ENCODE assay signal across 17 mouse cellular contexts in the genomic region with DNA sequence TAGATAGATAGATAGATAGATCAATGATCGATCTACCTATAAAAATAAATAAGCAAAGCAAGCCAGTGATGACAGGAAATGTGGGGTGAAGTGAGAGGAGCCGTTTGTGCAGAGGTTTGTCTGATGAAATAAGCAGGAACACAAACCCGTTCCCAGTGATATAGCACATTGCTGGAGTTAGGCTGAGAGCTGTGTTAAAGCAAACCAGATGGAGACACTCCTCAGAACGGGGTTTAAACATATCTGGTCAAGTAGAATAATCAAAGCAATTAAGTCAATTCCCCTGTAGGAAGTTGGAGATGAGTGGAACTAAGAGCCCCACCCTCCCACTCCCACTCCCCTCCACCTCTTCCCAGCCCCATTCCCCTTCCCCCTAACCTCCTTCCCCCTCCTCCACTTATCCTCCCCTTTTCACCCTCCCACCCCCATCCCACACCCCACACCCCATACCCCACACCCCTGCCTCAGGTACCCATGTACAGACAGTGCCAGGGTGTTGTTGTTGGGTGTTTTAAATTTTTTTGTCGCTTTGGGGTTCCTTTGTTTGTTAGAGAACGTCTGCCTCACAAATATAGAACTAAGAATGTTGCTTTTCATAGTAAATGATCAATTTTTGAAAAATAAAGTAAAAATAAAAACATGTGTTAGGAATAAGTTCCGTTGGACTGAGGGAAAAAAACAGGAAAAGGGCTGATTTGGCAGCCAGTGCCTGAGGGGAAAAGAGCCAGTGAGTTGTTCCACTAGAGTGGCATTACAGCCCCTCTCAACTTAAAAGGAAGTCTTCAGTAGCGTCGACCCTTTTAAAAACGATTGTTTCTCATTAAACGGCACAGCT.
"Had no signal": no experiment of that assay in that cellular context is flagged by ENCODE, and none has a peak within 500 bp of the region (broad histone marks: within the 10 kb centered on the region; RNA-seq: fewer than 3 reads in every experiment).

No protein-coding gene starts in this region.

- H3K27ac ChIP-seq: kidney, postnatal 0 days; layer of hippocampus, adult 2 months; limb, embryonic 13.5 days; liver, embryonic 13.5 days; midbrain, embryonic 12.5 days; midbrain, embryonic 15.5 days; neural tube, embryonic 13.5 days had no signal

- H3K36me3 ChIP-seq: limb, embryonic 13.5 days; liver, embryonic 13.5 days; midbrain, embryonic 12.5 days; midbrain, embryonic 15.5 days; neural tube, embryonic 13.5 days had no signal

- H3K9ac ChIP-seq: limb, embryonic 13.5 days; liver, embryonic 13.5 days; midbrain, embryonic 12.5 days; midbrain, embryonic 15.5 days; neural tube, embryonic 13.5 days had no signal

- H3K9me3 ChIP-seq: limb, embryonic 13.5 days; liver, embryonic 13.5 days; midbrain, embryonic 12.5 days; midbrain, embryonic 15.5 days; neural tube, embryonic 13.5 days had no signal

- ATAC-seq: midbrain, embryonic 15.5 days had no signal

- H3K27me3 ChIP-seq: limb, embryonic 13.5 days; liver, embryonic 13.5 days; midbrain, embryonic 12.5 days; midbrain, embryonic 15.5 days; neural tube, embryonic 13.5 days had no signal

- H3K4me2 ChIP-seq: limb, embryonic 13.5 days; liver, embryonic 13.5 days; midbrain, embryonic 12.5 days; midbrain, embryonic 15.5 days; neural tube, embryonic 13.5 days had no signal

- DNase-seq: kidney, adult 2 months; kidney, postnatal 25 days; layer of hippocampus, adult 9-11 months; liver, embryonic 13.5 days; lung, adult 2 months; lung, postnatal 14 days; lung, postnatal 4 days; retina, postnatal 1 day; thymus, adult 2 months; thymus, postnatal 14 days had no signal

- H3K4me1 ChIP-seq: liver, embryonic 13.5 days; midbrain, embryonic 12.5 days; midbrain, embryonic 15.5 days; neural tube, embryonic 13.5 days had no signal

- H3K4me3 ChIP-seq: layer of hippocampus, adult 2 months; limb, embryonic 13.5 days; liver, embryonic 13.5 days; midbrain, embryonic 12.5 days; midbrain, embryonic 15.5 days; myocyte; neural tube, embryonic 13.5 days had no signal
